Mouse (Mus musculus): ENCODE data around the gene C3ar1. TPM values are rescaled to one million over a fixed set of nuclear protein-coding genes. Genes with fewer than 3 reads are reported as not detected.

The C3ar1 gene
- polyA plus RNA-seq, 1 experiment from 2014 or later, result 0.97 TPM

DNA sequence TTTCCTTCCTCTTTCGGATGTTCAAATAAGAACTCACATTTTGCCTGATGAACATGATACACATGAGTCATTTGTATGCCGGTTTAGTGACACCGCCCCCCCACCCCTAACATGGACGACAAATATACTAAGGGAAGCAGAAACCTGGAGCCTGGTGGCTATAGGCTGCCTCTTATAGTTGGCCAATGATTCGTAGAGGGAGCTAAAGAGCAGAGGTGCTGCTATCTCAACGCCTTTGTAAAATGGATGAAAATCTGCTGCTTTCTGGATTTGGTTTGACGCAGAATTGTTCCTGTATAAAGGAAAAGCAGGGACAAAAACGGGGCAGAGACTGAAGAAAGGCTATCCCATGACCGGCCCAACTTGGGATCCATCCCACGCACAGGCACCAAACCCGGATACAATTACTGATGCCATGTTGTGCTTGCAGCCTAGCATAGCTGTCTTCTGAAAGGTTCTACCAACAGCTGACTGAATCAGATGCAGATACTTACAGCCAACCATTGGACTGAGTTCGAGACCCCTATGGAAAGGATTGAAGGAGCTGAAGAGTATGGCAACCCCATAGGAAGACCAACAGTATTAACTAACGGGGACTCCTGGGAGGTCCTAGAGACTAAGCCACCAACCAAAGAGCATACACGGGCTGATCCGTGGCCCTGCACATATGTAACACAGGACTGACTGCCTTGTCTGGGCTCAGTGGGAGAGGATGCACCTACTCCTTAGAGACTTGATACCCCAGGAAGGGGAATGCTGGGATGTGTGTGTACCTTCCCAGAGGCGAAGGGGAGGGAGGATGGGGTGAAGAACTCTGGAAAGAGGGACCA, 44.0 kb downstream of the C3ar1 start:
- peak overlapping the region; percentile 32 for H3K4me2 ChIP-seq (ENCODE audit: low read depth, severe bottlenecking)
- no peaks in the 10 kb centered on the region for H3K27me3 ChIP-seq (ENCODE audit: control insufficient read depth, insufficient read depth, low read length)
- H3K4me1 ChIP-seq (ENCODE audit: control insufficient read depth, insufficient read depth, low read length), result no peaks in the 10 kb centered on the region
- peak overlapping the region; percentile 8 for H3K9ac ChIP-seq (ENCODE audit: low read length)
- H3K36me3 ChIP-seq (ENCODE audit: control insufficient read depth, insufficient read depth, low read length), result no peaks in the 10 kb centered on the region
- WGBS, result 30% methylated on average over 16 of the region's 16 CpGs
- peak overlapping the region; percentile 97 for H3K27ac ChIP-seq (replicated peaks; ENCODE audit: low read depth, low read length)
- DNase-seq (ENCODE audit: low spot score), result peak; percentile 49
- no peaks in the 10 kb centered on the region for H3K9me3 ChIP-seq (ENCODE audit: control insufficient read depth, low read length)
- peak overlapping the region; percentile 47 for H3K4me3 ChIP-seq (ENCODE audit: low read depth, low read length)
- no peak for ATAC-seq (ENCODE audit: insufficient number of reproducible peaks, low FRiP score, low TSS enrichment, low read depth)

DNA sequence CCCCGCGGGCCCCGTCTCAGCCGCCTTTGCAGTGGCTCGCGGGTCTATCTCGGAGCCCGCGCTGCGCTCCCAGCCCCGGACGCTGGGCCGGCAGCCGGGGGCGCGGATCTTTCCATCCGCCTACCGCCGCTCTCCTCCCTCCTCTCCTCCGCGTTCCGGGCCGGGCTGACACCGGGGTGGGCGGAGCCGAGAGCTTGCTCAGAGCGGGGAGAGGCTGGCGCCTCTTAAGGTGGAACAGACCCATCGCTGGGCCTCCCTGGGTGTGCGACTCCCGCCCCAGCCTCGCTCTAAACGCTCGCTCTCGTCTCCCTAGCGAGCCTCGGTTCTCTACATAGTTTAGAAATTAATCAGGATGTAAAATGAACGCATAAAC, 44.7 kb downstream of the C3ar1 start:
- ATAC-seq (ENCODE audit: insufficient number of reproducible peaks, low FRiP score, low TSS enrichment, low read depth) (peak; percentile 93), DNase-seq (ENCODE audit: low spot score) (peak; percentile 89)
- Histone ChIP-seq H3K9ac (ENCODE audit: low read length) (peak overlapping the region; percentile 57), H3K9me3 (ENCODE audit: control insufficient read depth, low read length) (no peaks in the 10 kb centered on the region), H3K4me2 (ENCODE audit: low read depth, severe bottlenecking) (peak overlapping the region; percentile 32), H3K4me1 (ENCODE audit: control insufficient read depth, insufficient read depth, low read length) (no peaks in the 10 kb centered on the region), H3K36me3 (ENCODE audit: control insufficient read depth, insufficient read depth, low read length) (no peaks in the 10 kb centered on the region), H3K27ac (replicated peaks; ENCODE audit: low read depth, low read length) (peak overlapping the region; percentile 97), H3K27me3 (ENCODE audit: control insufficient read depth, insufficient read depth, low read length) (no peaks in the 10 kb centered on the region), H3K4me3 (ENCODE audit: low read depth, low read length) (peak overlapping the region; percentile 47)
- WGBS, result under 1% methylated on average over 38 of the region's 38 CpGs

- H3K27ac ChIP-seq (replicated peaks; ENCODE audit: low read depth, low read length), result peak overlapping the region; percentile 97
- H3K4me1 ChIP-seq (ENCODE audit: control insufficient read depth, insufficient read depth, low read length), result no peaks in the 10 kb centered on the region
- under 1% methylated on average over 28 of the region's 30 CpGs for WGBS
Measured at GRCm38 (mm10) chr6:122810615-122811279, 45.2 kb downstream of the C3ar1 start.

GRCm38 (mm10) chr6:122810022-122810614, 45.8 kb downstream of the C3ar1 start:
- Histone ChIP-seq H3K4me3 (ENCODE audit: low read depth, low read length) (peak overlapping the region; percentile 47), H3K27me3 (ENCODE audit: control insufficient read depth, insufficient read depth, low read length) (no peaks in the 10 kb centered on the region), H3K4me1 (ENCODE audit: control insufficient read depth, insufficient read depth, low read length) (no peaks in the 10 kb centered on the region), H3K9ac (ENCODE audit: low read length) (peak overlapping the region; percentile 55), H3K36me3 (ENCODE audit: control insufficient read depth, insufficient read depth, low read length) (no peaks in the 10 kb centered on the region), H3K9me3 (ENCODE audit: control insufficient read depth, low read length) (no peaks in the 10 kb centered on the region), H3K4me2 (ENCODE audit: low read depth, severe bottlenecking) (peak overlapping the region; percentile 62), H3K27ac (replicated peaks; ENCODE audit: low read depth, low read length) (peak overlapping the region; percentile 97)
- no peak for DNase-seq (ENCODE audit: low spot score)
- WGBS, result under 1% methylated on average over 11 of the region's 11 CpGs
- ATAC-seq (ENCODE audit: insufficient number of reproducible peaks, low FRiP score, low TSS enrichment, low read depth), result peak; percentile 0; the same call in 1 of the 2 replicates

More at GRCm38 (mm10) chr6:122810615-122811279, 45.2 kb downstream of the C3ar1 start:
- H3K36me3 ChIP-seq (ENCODE audit: control insufficient read depth, insufficient read depth, low read length), result no peaks in the 10 kb centered on the region
- H3K9ac ChIP-seq (ENCODE audit: low read length), result peak overlapping the region; percentile 57
- no peaks in the 10 kb centered on the region for H3K9me3 ChIP-seq (ENCODE audit: control insufficient read depth, low read length)
- peak; percentile 96 for DNase-seq (ENCODE audit: low spot score)
- peak overlapping the region; percentile 47 for H3K4me3 ChIP-seq (ENCODE audit: low read depth, low read length)
- H3K4me2 ChIP-seq (ENCODE audit: low read depth, severe bottlenecking), result peak overlapping the region; percentile 62
- ATAC-seq (ENCODE audit: insufficient number of reproducible peaks, low FRiP score, low TSS enrichment, low read depth), result peak; percentile 99
- no peaks in the 10 kb centered on the region for H3K27me3 ChIP-seq (ENCODE audit: control insufficient read depth, insufficient read depth, low read length)

DNA sequence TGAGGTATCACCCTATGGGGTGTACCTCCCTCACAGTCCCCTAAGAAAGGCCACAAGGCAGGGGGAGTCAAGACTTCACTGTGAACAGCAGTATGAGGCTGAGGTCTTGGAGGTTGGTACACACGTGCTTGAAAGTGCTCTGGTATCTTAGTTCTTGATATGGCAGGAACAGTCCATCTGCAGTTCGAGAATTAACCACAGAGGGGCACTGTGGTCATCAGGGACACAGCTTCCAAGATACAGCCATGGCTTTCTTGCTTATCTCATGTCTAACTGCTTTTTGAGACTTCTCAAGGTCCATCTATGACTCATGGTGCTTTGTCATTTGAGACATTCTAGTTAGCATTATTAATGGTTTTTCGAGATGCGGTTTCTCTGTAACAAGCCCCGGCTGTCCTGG, 51.5 kb downstream of the C3ar1 start:
- Histone ChIP-seq H3K27ac (replicated peaks; ENCODE audit: low read depth, low read length) (no peak overlapping the region), H3K36me3 (ENCODE audit: control insufficient read depth, insufficient read depth, low read length) (no peaks in the 10 kb centered on the region), H3K4me1 (ENCODE audit: control insufficient read depth, insufficient read depth, low read length) (peaks cover 4% of the 10 kb centered on the region; the same call in 1 of the 2 replicates), H3K9ac (ENCODE audit: low read length) (no peak overlapping the region), H3K4me3 (ENCODE audit: low read depth, low read length) (no peak overlapping the region), H3K27me3 (ENCODE audit: control insufficient read depth, insufficient read depth, low read length) (no peaks in the 10 kb centered on the region), H3K4me2 (ENCODE audit: low read depth, severe bottlenecking) (no peak overlapping the region), H3K9me3 (ENCODE audit: control insufficient read depth, low read length) (no peaks in the 10 kb centered on the region)
- peak; percentile 85 for DNase-seq (ENCODE audit: low spot score)
- ATAC-seq (ENCODE audit: insufficient number of reproducible peaks, low FRiP score, low TSS enrichment, low read depth), result no peak
- WGBS, result 34% methylated on average over 5 of the region's 5 CpGs

- peak; percentile 37 for ATAC-seq (ENCODE audit: insufficient number of reproducible peaks, low FRiP score, low TSS enrichment, low read depth)
- H3K9me3 ChIP-seq (ENCODE audit: control insufficient read depth, low read length), result no peaks in the 10 kb centered on the region
- no peaks in the 10 kb centered on the region for H3K36me3 ChIP-seq (ENCODE audit: control insufficient read depth, insufficient read depth, low read length)
- no peak overlapping the region for H3K27ac ChIP-seq (replicated peaks; ENCODE audit: low read depth, low read length)
- peak overlapping the region; percentile 51 for H3K4me3 ChIP-seq (ENCODE audit: low read depth, low read length)
- H3K27me3 ChIP-seq (ENCODE audit: control insufficient read depth, insufficient read depth, low read length), result no peaks in the 10 kb centered on the region
- 3% methylated on average over 34 of the region's 34 CpGs for whole genome bisulfite sequencing
- H3K9ac ChIP-seq (ENCODE audit: low read length), result peak overlapping the region; percentile 78
- peak overlapping the region; percentile 94 for H3K4me2 ChIP-seq (ENCODE audit: low read depth, severe bottlenecking)
- no peak for DNase-seq (ENCODE audit: low spot score)
- H3K4me1 ChIP-seq (ENCODE audit: control insufficient read depth, insufficient read depth, low read length), result peaks cover 4% of the 10 kb centered on the region; the same call in 1 of the 2 replicates
Measured at GRCm38 (mm10) chr6:122801801-122802514, 54.0 kb downstream of the C3ar1 start.

DNA sequence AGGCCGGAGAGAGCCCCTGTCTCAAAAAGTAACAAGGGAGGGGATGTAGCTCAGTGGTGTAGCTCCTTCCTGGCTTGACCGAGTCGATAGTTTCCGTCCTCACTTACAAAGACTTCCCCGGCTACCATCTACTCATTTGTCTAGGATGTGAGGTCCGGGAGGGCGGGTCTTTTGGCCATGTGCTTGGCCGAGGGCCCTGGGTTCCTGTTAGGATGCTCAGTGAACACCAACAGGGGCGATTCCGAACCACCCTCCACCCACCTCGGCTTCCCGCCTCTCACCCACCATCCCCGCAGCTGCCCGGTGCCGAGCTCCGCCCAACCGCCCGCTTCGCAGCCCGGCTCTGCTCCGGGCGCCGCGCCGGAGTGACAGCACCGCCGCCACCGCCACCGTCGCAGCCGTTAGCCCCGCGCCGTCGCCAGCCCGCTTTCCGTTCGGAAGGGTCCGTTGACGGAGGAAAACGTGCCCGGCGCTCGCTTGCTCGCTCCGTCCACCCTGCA, 54.6 kb downstream of the C3ar1 start, which contains the start of gene Slc2a3:
Slc2a3 (minus strand) TSS at position 340 of the 500 bp plus-strand sequence.
- DNase-seq (ENCODE audit: low spot score), result peak; percentile 71
- peak within 1 kb of the TSS; percentile 78 for H3K9ac ChIP-seq (ENCODE audit: low read length)
- ATAC-seq (ENCODE audit: insufficient number of reproducible peaks, low FRiP score, low TSS enrichment, low read depth), result peak; percentile 58
- H3K27me3 ChIP-seq (ENCODE audit: control insufficient read depth, insufficient read depth, low read length), result no peaks in the 10 kb centered on the region
- no peaks in the 10 kb centered on the region for H3K36me3 ChIP-seq (ENCODE audit: control insufficient read depth, insufficient read depth, low read length)
- H3K4me2 ChIP-seq (ENCODE audit: low read depth, severe bottlenecking), result peak within 1 kb of the TSS; percentile 94
- H3K4me3 ChIP-seq (ENCODE audit: low read depth, low read length), result peak within 1 kb of the TSS; percentile 51
- H3K9me3 ChIP-seq (ENCODE audit: control insufficient read depth, low read length), result no peaks in the 10 kb centered on the region
- no peak within 1 kb of the TSS for H3K27ac ChIP-seq (replicated peaks; ENCODE audit: low read depth, low read length)
- under 1% methylated on average over 45 of the region's 46 CpGs for WGBS
- peaks cover 4% of the 10 kb centered on the region; the same call in 1 of the 2 replicates for H3K4me1 ChIP-seq (ENCODE audit: control insufficient read depth, insufficient read depth, low read length)
